Mouse (Mus musculus) megakaryocyte, embryonic 14.5 days (primary cell): Measurements from ENCODE around the gene Sec16a. TPM values are rescaled to one million over a fixed set of nuclear protein-coding genes. Genes with fewer than 3 reads are reported as not detected.
A peak's percentile ranks its signal among the peaks of the same experiment; 100 is the strongest.

Source experiments
- H3K27me3 ChIP-seq: replicated peaks from 2 replicates; pipeline ENCODE3; 2012; ENCODE audit warnings: inconsistent platforms
- H3K36me3 ChIP-seq: replicated peaks from 2 replicates; pipeline ENCODE3; 2012; ENCODE audit warnings: low read length, inconsistent platforms, mixed read lengths
- H3K4me1 ChIP-seq: 2 replicates; pipeline ENCODE4 v1.6.1; 2012; ENCODE audit warnings: inconsistent platforms
- H3K4me3 ChIP-seq: replicated peaks from 2 replicates; pipeline ENCODE3; 2012; ENCODE audit warnings: moderate library complexity, mild to moderate bottlenecking, inconsistent platforms
- H3K9me3 ChIP-seq: 2 replicates; pipeline ENCODE4 v1.6.1; 2012; ENCODE audit warnings: inconsistent platforms
- FLI1 ChIP-seq: IDR thresholded peaks from 2 replicates; pipeline ENCODE4 v1.6.1; 2012; ENCODE audit warnings: low read length, inconsistent platforms, mixed read lengths
- GATA1 ChIP-seq: IDR thresholded peaks from 3 replicates; pipeline ENCODE4 v1.6.1; 2012; ENCODE audit warnings: mixed read lengths, low read length, inconsistent platforms, borderline replicate concordance
- polyA plus RNA-seq: library from polyadenylated mRNA; stranded (reverse); fragments of >175 nt; gene quantifications from 2 replicates; pipeline ENCODE4 v1.2.3, GENCODE M21; 2012; ENCODE audit warnings: low replicate concordance; ENCODE audit not compliant: insufficient read depth

Sec16a gene
- polyA plus RNA-seq, 1 experiment: 26.1 TPM

DNA sequence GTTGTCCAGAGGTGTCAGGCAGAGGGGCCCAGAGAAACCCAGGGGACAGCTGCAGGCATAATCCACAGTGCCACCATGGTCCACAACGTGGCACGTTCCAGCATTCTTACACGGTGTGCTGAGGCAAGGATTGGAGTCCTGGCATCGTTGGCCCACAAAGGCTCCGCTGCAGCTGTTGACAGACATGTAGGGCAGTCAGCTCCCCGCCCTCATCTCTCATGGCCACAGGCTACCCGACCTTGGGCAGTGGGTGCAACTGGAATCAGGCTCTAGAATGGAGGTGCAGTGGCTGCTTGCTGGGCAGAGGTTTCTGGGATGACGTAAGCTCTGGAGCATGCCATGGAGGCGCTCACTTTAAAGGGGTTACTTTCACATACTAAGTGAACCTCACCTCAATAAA is 40.3 kb upstream of the Sec16a start:
- TF ChIP-seq FLI1 (no peak), GATA1 (no peak)
- Histone ChIP-seq H3K27me3 (peaks cover 95% of the 10 kb centered on the region), H3K4me3 (no peak overlapping the region), H3K9me3 (no peaks in the 10 kb centered on the region), H3K4me1 (peaks cover 77% of the 10 kb centered on the region), H3K36me3 (peaks cover 22% of the 10 kb centered on the region)

GRCm38 (mm10) chr2:26484169-26484568 is 39.2 kb upstream of the Sec16a start:
- no peak for TF ChIP-seq FLI1
- TF ChIP-seq GATA1: no peak
- Histone ChIP-seq H3K9me3 (no peaks in the 10 kb centered on the region), H3K4me3 (peak overlapping the region; percentile 78), H3K27me3 (peaks cover 92% of the 10 kb centered on the region), H3K4me1 (peaks cover 66% of the 10 kb centered on the region), H3K36me3 (peaks cover 33% of the 10 kb centered on the region)

DNA sequence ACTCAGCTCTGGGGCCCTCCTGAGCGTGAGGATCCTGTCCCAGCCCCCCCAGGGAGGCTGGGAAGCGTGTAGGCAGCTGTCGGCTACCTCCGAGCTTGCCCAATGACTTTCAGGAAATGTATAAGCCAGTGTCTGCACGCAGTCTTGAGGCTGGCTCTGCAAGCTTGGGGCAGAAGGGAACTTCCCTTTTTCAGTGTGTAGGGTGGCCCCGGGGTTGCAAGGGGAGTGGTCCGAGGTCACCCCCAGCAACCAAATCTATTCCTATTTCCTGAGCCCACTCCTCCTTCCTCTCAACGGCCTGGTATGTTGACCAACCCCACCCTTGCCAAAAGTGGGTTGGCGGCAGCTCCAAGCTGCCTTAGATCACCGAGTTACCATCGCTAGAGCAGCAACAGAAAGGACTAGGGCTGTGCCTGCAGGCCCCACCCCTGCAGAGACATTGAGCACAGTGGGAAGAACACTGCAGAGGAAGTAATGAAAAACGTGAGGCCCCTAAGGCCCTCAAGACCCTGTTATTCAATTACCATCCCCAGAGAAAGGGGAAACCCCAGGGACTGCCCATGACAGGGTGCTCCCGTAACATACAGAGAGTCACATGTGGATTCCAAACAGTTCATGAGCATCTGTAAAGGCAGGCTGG is 38.3 kb upstream of the Sec16a start:
- Histone ChIP-seq H3K36me3 (peaks cover 41% of the 10 kb centered on the region), H3K9me3 (no peaks in the 10 kb centered on the region), H3K4me3 (peak overlapping the region; percentile 83), H3K4me1 (peaks cover 61% of the 10 kb centered on the region), H3K27me3 (peaks cover 91% of the 10 kb centered on the region)
- TF ChIP-seq GATA1: no peak
- TF ChIP-seq FLI1: no peak

DNA sequence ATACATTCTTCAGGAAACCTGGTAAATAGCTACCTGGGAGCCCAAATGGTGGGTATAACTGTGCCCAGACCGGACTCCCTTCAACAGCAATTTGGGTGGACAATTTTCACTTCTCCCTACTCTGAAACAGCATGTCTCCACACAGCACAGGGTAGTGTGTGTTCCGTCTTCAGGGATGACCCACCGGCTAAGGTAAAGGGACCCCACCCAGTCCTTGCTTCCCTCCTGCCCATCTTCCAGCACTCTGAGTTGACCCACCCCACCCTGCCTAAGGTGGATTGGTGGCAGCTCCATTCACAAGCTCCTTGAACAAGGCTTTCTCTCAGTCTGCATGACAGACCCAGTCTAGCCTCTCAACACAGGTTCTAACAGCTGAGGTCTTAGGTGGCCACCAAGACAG is 37.8 kb upstream of the Sec16a start:
- Histone ChIP-seq H3K36me3 (peaks cover 47% of the 10 kb centered on the region), H3K9me3 (no peaks in the 10 kb centered on the region), H3K4me3 (peak overlapping the region; percentile 83), H3K27me3 (peaks cover 91% of the 10 kb centered on the region), H3K4me1 (peaks cover 61% of the 10 kb centered on the region)
- TF ChIP-seq FLI1 (no peak), GATA1 (no peak)

DNA sequence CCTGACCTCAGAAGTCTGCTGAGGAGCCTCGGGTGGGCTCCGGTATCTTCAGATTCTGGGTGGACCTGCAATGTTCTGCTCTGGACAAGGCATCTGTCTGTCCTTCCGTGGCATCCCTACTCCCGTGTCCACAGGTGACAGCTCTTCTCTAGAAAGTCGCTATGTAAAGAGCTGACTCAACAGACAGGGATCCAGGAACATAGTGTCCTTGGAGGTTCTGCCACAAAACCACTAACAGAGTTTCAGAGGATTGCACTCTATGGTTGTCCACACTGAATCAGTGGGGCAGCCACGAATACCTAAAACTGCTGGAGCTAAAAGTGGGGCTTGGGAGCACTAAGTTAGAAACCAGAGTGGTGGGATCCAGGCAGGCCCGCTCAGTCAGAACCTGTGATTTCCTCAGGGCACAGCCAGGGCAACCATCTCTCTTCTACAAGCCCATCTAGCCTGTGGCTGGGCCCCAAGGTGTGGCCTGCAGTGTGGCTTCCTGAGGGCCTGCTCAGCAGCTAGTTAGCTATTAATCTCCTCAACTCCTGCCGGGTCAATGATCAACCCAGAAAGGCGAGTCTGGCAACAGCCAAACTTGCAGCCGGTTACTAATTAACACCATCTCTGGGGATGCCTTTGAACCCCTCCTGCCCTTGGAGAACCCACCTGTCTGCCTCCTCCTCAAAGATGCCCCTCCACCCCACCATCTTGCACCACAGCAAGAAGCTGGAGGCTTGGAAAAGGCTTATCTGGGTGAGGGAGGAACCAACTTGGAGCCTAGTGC is 36.9 kb upstream of the Sec16a start:
- Histone ChIP-seq H3K4me3 (no peak overlapping the region), H3K9me3 (no peaks in the 10 kb centered on the region), H3K36me3 (peaks cover 56% of the 10 kb centered on the region), H3K4me1 (peaks cover 55% of the 10 kb centered on the region), H3K27me3 (peaks cover 91% of the 10 kb centered on the region)
- TF ChIP-seq FLI1 (no peak), GATA1 (no peak)

DNA sequence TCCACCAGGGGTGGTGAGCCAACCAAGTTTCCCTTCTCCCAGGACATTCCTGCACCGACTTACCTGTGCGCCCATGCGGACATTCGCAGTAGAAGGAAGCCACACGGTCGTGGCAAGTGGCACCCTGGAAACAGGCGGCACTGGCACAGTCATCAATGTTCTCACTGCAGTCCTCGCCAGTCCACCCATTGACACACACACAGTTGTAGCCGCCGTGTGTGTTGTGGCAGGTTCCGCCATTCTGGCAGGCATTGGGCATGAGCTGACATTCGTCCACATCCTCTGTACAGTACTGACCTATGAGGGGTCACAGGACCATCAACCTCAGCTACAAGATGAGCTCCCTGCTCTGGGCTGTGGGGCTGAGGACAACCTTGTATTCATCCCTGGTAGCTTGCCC is 35.9 kb upstream of the Sec16a start:
- no peak for TF ChIP-seq FLI1
- TF ChIP-seq GATA1: no peak

DNA sequence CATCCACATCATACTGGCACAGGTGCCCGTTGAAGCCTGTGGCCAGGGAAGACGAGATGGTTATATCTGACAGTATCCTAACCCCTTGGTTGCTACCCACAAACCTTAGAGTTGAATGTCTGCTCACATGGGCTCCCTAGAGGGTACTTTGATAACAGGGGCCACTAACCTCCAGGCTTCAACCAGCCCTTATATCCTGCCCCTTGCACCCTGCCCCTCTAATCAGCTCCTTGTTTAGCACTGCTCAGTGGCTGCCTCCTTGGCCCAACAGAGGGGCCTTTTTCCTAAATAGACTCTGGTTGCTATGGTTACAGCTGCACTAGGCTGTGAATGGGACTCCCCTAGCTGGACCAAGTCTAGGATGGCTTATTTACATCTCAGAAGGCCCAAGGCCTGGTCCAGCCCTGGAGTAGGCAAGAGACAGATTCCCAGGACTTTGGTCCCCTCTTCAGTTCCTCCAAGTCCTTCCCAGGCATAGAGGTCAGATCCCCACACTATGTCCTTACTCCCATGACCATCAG is 33.7 kb upstream of the Sec16a start:
- no peaks in the 10 kb centered on the region for H3K9me3 ChIP-seq
- H3K36me3 ChIP-seq: peaks cover 66% of the 10 kb centered on the region
- H3K4me3 ChIP-seq: no peak overlapping the region
- TF ChIP-seq GATA1 (no peak), FLI1 (no peak)
- H3K4me1 ChIP-seq: peaks cover 57% of the 10 kb centered on the region
- H3K27me3 ChIP-seq: peaks cover 84% of the 10 kb centered on the region

More for the DNA sequence above, 35.9 kb upstream of the Sec16a start:
- Histone ChIP-seq H3K27me3 (peaks cover 88% of the 10 kb centered on the region), H3K4me1 (peaks cover 56% of the 10 kb centered on the region), H3K9me3 (no peaks in the 10 kb centered on the region), H3K36me3 (peaks cover 65% of the 10 kb centered on the region), H3K4me3 (no peak overlapping the region)

- Histone ChIP-seq H3K27me3 (peaks cover 86% of the 10 kb centered on the region), H3K4me1 (peaks cover 50% of the 10 kb centered on the region), H3K4me3 (no peak overlapping the region), H3K36me3 (peaks cover 74% of the 10 kb centered on the region), H3K9me3 (no peaks in the 10 kb centered on the region)
- TF ChIP-seq GATA1 (no peak), FLI1 (no peak)
Observed at GRCm38 (mm10) chr2:26477911-26478310, 32.9 kb upstream of the Sec16a start.

DNA sequence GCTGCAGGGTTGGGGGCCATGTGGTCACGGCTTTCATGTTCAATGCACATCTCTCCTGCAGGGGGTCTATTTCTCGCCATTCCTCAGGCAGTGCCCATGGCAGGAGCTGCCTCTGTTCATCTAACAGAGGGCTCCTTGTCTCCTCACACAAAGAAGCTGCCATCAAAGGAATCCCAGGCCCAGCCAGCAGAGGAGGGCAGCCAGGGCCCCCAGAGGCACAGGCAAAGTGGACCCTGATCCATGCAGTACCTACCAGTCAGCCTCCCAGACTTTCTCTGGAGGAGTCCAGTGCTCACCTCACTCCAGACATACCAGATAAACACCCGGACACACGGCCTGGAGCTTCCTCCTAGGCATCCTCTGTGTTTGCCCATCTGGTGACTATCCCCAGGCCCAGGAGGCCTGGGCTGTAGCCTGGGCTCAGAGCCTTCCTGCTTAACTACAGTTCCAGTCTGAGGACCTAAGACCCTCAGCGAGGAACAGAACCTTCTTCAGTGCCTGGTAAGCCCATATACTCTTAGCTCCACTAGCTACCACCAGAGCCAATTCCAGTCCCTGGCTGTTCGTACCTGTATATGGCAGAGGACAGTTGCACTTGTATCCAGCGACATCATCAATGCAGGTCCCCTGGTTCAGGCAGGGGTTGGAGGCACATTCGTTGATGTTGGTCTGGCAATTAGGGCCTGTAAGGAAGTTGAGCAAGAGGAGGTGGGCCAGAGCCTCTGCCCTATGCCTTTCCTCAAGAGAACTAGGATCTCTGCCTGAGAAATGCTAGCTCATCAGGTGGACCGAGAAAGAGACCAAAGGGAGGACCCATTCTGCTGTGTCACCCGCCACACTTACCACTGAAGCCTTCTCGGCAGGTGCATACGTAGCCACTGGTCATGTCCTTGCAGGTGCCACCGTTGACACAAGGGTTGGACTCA is 30.8 kb upstream of the Sec16a start:
- peak overlapping the region; percentile 40 for H3K4me3 ChIP-seq
- peaks cover 83% of the 10 kb centered on the region for H3K27me3 ChIP-seq
- H3K4me1 ChIP-seq: peaks cover 47% of the 10 kb centered on the region
- TF ChIP-seq GATA1: no peak
- TF ChIP-seq FLI1: no peak
- peaks cover 84% of the 10 kb centered on the region for H3K36me3 ChIP-seq
- H3K9me3 ChIP-seq: no peaks in the 10 kb centered on the region
